Mouse (Mus musculus) lung, adult 2 months (tissue): ENCODE results near the gene Phldb2. TPM values are rescaled to one million over a fixed set of nuclear protein-coding genes. Genes with fewer than 3 reads are reported as not detected.

ENCODE experiments used
- DNase-seq: peaks from one replicate; pipeline ENCODE4 v3.0.0; 2022
- H3K4me1 ChIP-seq: fragments of 200-500 bp; 2 replicates; pipeline ENCODE4 v1.6.1; 2011; ENCODE audit warnings: low read length; ENCODE audit not compliant: control insufficient read depth, insufficient read depth
- H3K4me3 ChIP-seq: fragments of 200-500 bp; replicated peaks from 2 replicates; pipeline ENCODE3; 2011; ENCODE audit warnings: low read depth, mild to moderate bottlenecking, control low read depth, low read length; ENCODE audit errors: extremely low read depth
- CTCF ChIP-seq: fragments of 200-500 bp; IDR thresholded peaks from 2 replicates; pipeline ENCODE4 v1.5.1; 2011; ENCODE audit warnings: mild to moderate bottlenecking, low read length, control low read depth; ENCODE audit not compliant: insufficient read depth
- POLR2A ChIP-seq: fragments of 200-500 bp; IDR thresholded peaks from 2 replicates; pipeline ENCODE4 v1.6.1; 2011; ENCODE audit warnings: low read depth, mild to moderate bottlenecking, control low read depth, low read length, borderline replicate concordance; ENCODE audit errors: extremely low read depth
- WGBS: fragments of 180-500 bp; shearing (Covaris S2); methylation state at CpG from one replicate; pipeline ENCODE4 v1.1.7; 2018; 5-methylcytosine and 5-hydroxymethylcytosine counted together
- polyA plus RNA-seq: library from polyadenylated mRNA; depleted of rRNA; stranded (reverse); fragments of >200 nt; gene quantifications from 2 replicates; pipeline ENCODE4 v1.2.3, GENCODE M21; 2012

Gene Phldb2
- polyA plus RNA-seq, 1 experiment = 53.0 TPM

DNA sequence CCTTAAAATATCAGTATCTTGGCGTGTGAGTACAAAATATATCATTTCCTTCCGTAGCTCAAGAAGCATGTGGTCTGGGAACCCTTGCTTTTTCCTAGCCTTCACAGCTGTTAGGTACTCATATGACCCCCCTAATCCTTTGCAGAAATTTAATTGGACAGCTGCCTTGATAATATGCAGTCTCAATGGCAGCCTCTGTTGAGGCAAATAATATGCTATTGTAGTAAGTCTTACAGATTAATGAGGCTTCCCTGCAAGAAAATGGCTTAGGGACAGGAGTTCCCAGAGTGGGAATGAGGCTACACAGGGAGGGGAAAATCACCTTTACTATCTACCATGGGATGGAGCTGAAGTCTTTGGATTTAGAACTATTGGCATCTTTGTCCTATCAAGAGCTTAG is 16.9 kb downstream of the Phldb2 start:
- no peak for TF ChIP-seq POLR2A
- TF ChIP-seq CTCF = no peak

DNA sequence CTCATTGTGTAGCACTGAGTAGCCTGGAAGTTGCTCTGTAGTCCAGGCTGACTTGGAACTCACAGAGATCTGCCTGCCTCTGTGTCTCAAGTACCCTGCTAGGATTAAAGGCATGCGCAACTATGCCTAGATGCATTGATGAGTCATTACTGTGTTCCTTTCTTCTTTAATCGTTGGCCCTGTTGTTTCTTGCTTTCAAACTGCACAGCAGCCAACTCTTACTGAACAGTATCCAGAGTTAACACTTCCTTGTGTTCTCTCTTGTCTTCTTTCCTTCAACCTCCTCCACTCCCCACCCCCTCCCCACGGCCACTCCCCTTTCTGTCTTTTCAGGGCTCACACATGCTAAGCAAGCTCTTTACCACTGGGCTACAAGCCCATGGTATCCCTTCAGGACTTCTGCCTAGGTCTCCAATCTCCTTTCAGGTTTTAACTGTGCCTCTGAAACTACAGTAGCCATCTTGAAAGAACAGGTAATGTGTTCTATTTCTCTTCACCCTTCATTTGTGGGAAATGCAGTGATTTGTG is 17.4 kb downstream of the Phldb2 start:
- WGBS = 63% methylated on average over 3 of the region's 3 CpGs
- no peak for TF ChIP-seq POLR2A
- Histone ChIP-seq H3K4me3 (no peak overlapping the region), H3K4me1 (no peaks in the 10 kb centered on the region)
- DNase-seq = no peak

More for the DNA sequence above, 16.9 kb downstream of the Phldb2 start:
- 78% methylated on average over 2 of the region's 2 CpGs for whole genome bisulfite sequencing
- no peaks in the 10 kb centered on the region for H3K4me1 ChIP-seq
- no peak overlapping the region for H3K4me3 ChIP-seq
- no peak for DNase-seq

DNA sequence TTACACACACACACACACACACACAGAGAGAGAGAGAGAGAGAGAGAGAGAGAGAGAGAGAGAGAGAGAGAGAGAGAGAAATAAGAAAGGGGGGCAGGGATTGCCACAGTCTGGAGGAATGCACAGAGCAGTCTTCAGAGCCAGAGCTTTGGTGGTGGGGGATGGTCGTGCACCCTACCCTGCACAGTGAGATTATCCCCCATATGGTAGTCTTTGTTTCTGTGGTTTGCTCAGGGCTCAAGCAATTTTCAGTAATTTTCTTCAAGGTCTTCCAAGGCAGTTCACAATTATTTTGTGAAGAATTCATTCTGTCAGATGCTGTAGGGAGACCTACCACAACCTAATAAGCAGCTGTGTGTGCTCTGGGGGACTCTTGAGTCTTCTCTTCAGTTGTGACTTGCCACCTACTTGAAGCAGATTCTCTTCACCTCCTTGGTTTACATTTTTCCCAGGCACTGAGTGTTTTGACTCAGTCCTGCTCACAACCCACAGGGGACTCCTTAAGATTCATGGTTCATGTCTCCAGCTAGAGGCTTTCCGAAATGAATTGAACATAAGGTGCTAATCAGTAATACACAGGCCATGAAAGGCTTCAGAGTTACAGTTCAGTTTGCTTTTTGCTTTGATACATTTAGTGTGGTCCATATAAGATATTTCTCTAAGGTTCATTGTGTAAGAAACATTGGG is 18.5 kb downstream of the Phldb2 start:
- 61% methylated on average over 2 of the region's 2 CpGs for WGBS
- H3K4me3 ChIP-seq = no peak overlapping the region
- TF ChIP-seq CTCF (no peak), POLR2A (no peak)
- 0 out of 2 replicates have a peak, but pooled peaks cover 3% of the 10 kb centered on the region for H3K4me1 ChIP-seq
- DNase-seq = no peak

DNA sequence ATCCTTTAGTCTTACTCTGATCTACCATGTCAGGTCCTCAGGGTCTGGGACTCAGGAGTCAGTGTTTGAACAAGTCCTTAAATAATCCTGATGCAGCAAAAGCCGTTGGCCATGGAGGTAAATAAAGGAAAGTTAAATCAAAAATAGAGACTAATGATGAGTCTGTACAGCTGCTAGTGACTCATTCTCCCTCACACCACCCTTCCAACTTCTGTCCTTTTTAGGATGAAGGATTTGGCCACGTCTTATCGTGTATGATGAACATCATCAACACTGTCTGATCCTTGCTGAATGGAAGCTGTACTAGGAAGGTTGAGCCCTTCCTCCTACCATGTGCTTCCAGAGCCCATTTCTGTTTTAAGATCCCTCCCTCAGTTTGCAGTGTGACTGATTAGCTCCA is 23.1 kb downstream of the Phldb2 start:
- WGBS = 61% methylated on average over 3 of the region's 3 CpGs
- H3K4me1 ChIP-seq = peaks cover 3% of the 10 kb centered on the region; the same call in 1 of the 2 replicates
- TF ChIP-seq POLR2A (no peak), CTCF (no peak)
- DNase-seq = no peak
- no peak overlapping the region for H3K4me3 ChIP-seq

DNA sequence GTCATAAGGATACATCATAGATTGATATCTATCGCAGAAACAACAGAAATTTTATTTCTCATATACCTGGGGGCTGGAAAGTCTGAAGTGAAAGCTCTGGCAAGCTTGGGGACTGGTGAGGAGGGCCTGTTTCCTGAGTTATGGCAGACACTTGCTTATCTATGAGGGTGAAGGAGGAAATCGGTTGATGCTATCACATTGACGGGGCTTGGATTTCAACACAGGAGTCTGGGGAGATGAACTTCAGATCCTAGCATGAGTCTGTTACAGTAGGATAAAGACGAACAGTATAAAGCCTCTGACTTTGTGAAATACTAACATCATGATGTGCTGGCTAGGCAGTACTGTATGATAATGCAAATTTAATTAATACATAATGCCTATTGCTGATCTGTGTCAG is 25.3 kb downstream of the Phldb2 start:
- no peak for DNase-seq
- no peak overlapping the region for H3K4me3 ChIP-seq
- no peak for TF ChIP-seq CTCF
- no peak for TF ChIP-seq POLR2A
- 27% methylated on average over 4 of the region's 4 CpGs for WGBS
- peaks cover 8% of the 10 kb centered on the region for H3K4me1 ChIP-seq

DNA sequence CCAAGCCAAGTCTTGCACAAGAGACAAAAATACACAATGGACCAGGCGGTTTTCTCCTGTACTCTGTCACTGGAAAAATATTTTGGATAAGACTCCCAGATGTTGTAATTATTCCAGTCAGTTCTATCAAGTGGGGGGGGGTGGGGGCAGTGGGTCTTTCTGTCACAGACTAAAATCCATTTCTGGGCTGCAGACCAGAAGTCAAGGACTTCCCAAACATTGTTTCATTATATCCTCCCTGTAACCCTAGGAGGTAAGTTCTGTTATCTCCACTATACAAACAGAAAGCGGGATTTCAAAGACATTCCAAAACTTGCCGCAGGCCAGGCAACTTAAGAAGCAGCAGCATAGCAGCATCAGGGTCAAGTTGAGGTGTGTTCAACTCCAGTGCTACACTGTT is 25.8 kb downstream of the Phldb2 start:
- H3K4me3 ChIP-seq = no peak overlapping the region
- TF ChIP-seq POLR2A (no peak), CTCF (no peak)
- peak; percentile 29 for DNase-seq
- 13% methylated on average over 3 of the region's 3 CpGs for WGBS
- peaks cover 11% of the 10 kb centered on the region for H3K4me1 ChIP-seq

DNA sequence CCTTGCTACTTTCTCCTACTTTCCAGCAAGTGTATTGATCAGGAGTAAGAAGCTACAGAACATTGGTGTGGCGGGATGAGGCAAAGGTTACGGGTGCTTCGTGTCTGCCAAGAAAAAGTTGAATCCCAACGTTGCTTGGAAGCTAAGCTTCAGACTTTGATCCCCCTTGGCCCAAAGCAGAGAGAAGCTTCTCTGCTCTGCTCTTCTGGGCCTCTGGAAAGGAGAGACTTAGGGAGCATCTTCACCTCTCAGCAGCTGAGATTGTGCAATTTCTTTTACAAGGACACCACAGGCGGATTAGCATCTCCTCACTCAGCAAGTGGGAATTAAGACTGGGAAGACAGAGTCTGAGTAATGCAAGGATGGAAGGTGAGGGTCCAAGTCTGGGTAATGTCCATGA is 26.5 kb downstream of the Phldb2 start:
- no peak overlapping the region for H3K4me3 ChIP-seq
- DNase-seq = no peak
- peaks cover 15% of the 10 kb centered on the region for H3K4me1 ChIP-seq
- 78% methylated on average over 5 of the region's 5 CpGs for WGBS
- no peak for TF ChIP-seq POLR2A
- TF ChIP-seq CTCF = no peak

DNA sequence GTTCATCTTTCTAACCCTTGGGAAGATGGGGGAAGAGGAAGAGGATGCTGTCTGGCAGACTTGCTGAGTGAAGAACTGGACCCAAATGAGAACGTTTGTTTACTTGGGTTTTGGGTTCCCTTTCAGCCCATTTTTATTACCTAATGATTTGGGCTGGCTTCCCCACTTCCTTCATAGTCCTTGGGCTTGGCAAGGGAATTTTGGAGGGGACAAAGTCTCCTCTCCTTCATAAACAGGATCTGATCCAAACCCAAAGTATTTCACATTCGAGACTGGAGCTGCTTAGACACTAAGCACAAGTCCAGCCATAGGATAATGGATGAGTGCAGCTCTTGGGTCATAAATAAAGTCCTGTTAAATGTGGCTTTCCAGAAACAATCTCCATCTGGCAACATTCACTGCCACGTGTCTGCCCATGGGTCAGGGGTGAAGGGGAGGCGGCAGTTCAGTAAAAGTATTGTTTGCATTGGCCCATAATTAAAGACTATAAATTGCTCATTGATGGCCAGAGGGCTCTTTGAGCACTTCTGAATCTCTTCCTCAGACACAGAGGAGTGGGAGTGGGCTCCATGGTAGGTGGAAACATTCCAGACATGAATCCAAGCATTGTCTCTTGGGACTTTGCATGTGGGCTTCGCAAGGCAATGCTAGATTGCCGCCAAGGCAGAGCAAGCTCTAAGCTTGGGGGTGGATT is 29.5 kb downstream of the Phldb2 start:
- no peak for TF ChIP-seq POLR2A
- no peak for TF ChIP-seq CTCF
- DNase-seq = no peak
- WGBS = 55% methylated on average over 6 of the region's 6 CpGs
- H3K4me3 ChIP-seq = no peak overlapping the region
- peaks cover 14% of the 10 kb centered on the region for H3K4me1 ChIP-seq

DNA sequence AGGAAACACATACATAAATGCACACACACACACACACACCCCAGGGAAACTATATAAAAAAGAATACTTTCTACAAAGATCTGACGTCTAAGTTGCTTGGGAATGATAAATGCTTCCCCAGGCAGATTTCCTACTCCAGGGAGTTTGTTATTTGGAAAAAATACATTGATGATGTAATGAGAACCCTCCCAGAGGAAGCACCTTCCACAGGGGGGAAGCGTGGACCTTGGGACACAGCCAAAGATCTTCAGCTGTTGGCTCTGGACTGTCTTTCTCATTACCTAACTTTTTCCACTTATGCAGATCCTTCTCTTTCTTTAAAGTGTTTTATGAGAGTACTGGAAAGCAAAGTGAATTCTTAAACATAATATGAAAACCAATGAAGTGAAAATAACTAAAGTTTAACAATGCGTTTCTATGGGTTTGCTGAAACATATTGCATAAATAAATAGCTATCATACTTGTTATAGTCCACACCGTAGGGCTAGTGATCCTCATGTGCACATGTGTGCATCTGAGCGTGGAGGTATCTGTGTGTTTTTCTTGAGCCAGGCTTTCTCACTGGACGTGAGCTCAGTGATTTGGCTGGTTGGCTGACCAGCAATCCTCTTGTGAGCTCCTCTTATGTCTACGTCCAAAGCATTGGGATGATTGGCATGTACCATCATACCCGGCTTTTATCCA is 30.7 kb downstream of the Phldb2 start:
- 46% methylated on average over 8 of the region's 8 CpGs for WGBS
- DNase-seq = no peak

DNA sequence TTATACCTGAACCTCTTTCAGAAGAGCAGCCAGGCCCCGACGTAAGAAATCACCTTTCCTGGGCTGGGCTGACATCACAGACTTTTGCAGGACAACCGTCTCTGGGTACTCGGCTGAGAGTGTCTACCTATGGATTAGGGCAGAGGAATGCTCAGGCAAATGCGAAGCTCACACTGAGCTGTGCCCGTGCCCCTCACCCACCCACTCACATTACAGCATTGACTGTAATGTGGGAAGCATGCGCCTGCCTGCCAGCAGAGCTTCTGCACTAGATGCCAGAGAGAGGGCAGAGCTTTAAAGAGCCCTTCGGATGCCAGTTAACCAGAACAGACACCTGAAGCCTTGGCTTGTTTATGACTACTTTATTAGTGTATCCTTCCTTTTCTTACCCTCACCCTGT is 33.8 kb downstream of the Phldb2 start:
- Histone ChIP-seq H3K4me3 (no peak overlapping the region), H3K4me1 (peaks cover 14% of the 10 kb centered on the region)
- no peak for TF ChIP-seq POLR2A
- TF ChIP-seq CTCF = no peak
- 67% methylated on average over 8 of the region's 8 CpGs for WGBS
- no peak for DNase-seq

More for the DNA sequence above, 30.7 kb downstream of the Phldb2 start:
- no peak for TF ChIP-seq CTCF
- no peak for TF ChIP-seq POLR2A
- H3K4me1 ChIP-seq = peaks cover 14% of the 10 kb centered on the region
- no peak overlapping the region for H3K4me3 ChIP-seq
